Mouse (Mus musculus) brain, embryonic 18.5 days (tissue): ENCODE measurements around the gene Degs1.
A peak's percentile ranks its signal among the peaks of the same experiment; 100 is the strongest.

Source experiments
- DNase-seq: peaks from one replicate; pipeline ENCODE4 v3.0.0-alpha.2; 2012; ENCODE audit warnings: low read depth, low spot score

The Degs1 gene

DNA sequence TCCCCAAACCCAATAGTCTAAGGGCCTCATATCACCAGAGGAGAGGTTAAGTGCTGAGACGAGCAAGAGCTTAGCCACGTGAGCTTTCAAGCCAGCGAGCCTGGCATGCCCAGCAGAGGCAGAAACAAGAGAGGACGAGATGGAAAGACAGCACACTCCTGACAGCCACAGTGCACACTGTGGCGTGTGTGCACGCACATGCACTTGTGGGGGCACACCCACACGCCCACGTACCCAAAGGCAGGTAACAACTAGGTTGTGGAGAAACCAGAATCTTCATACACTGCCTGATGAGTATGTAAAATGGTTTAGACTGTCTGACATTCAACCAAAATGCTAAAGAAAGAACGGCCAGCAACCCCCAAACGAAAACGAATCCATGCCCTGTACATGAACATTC lies 2.0 kb downstream of the Degs1 start:
- DNase-seq, result no peak

DNA sequence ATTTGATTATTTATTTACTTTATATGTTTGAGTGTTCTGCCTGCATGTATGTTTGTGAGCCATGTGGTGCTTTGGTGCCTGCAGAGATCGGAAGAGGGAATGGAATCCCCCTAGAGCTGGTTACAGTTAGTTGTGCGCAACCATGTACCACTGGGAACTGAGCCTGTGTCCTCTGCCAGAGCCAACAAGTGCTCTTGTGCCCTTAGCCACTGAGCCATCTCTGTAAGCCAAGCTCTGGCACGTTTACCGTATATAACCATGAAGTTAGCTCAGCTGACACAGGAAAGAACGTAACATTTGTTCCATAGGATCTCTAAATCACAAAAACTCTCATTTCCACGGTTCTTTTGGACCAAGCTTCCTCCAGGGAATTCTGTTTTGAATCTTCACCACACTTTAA lies 2.6 kb downstream of the Degs1 start:
- DNase-seq, result no peak

DNA sequence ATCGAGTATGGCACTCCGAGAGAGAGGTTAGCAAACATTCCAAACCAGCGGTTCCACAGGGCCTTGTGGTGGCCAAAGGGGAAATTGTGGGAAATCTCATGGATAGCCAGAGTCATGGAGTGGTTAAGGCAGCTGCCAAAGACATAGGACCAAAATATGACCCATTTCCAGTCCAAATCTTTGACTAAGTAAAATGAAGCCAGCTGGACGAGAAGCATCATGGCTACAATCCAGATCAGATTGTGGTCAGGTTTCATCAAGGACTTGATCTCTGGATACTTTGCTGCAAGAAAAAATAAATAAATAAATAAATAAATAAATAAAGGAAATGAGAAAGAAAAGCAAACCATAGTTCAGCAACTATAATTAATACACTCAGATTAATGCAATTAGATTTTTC lies 3.2 kb downstream of the Degs1 start:
- DNase-seq, result no peak

DNA sequence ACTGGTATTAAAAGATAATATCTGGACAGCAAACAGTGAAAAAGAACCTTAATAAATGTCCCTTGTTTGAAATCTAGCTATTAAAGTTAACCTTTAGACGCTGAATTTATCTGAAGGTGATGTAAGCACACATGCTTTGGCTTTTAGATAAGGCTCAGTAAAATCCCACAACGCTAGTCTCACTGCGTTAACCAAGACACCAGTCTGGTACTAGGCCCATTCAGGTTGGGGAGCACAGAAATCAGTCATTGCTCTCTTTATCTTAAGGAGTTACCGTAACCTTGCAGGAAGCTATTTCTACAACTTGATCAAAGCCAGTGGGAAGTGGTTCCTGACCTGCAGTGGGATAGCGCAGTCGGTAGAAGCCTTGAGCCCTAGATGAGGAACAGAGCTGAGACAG lies 7.5 kb downstream of the Degs1 start:
- no peak for DNase-seq

DNA sequence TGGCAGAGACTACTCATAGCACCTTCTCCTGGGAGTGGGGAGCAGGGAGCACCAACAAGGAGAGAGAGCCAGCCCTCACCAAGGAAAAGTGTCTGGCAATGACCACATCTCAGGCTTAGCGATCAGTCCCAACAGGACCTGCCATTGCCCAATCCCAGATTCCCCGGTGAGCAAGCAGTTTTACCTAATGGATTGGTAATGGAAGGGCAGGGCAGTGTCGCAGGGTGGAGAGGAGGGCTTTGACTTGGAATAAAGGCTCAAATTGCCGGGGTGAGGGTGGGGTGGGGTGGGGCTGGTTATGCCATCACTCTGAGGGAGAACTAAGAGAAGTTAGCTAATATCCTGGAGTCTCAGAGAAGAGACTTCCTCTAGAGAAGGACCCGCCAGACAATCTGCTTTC lies 11.0 kb downstream of the Degs1 start:
- no peak for DNase-seq

DNA sequence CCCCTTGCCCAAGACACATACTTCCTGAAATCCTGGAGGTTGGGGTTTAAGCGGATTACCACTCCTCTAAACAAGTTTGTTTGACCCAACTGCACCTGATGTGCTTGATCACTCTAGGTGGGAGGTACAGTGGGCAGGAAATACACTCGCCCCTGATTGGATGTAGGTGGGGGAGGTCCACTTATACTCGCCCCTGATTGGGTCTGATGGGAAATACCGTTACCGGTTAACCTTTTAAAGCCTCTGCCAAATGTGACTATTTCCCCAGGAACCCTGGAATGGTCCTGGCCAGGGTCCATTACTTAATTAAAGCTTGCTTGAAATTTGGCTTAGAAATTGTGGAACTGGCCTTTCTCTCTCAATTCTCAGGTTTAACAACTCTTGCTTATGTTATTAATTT lies 11.5 kb downstream of the Degs1 start:
- DNase-seq, result no peak

DNA sequence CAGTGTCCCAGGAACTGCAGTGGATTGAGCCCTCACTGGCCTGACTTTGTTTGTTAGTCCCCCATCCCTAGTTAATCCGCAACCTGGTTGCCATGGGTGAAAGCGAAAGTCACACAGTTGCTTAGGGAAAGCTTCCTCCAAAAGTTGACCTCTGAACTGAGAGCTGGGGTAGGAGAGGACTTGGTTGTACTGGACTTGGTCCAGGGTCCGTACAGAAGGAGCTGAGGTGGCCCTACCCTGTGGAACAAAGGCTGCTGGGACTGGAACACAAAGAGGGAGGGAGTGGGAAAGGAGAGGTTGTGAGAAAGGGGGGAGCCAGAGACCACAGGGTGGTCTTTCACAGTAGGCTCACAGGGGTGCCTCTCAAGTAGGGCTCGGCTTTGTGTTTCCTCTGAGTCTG lies 14.3 kb downstream of the Degs1 start:
- DNase-seq, result no peak

DNA sequence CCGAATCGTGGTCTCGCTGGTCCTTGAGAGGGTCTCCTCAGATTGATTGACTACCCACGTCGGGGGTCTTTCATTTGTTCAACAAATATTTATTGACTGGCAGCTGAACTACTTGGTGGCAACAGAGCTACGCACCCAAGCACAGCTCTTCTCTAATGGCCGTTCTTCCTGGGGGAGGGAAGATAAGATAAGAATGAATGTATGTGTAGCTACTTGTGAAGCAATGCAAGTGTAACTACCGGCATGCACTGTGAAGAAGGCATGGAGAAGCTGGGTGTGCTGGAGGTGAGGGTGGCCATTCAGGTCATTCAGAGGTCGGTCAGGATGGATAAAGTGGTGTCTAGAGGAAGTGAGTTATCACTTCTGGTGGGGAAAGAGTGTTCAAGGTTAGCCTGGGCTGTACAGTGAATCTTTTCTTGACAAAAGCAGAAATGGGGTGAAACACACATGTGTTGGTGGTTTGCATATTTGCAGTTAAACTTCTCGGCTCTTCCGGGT lies 16.5 kb downstream of the Degs1 start:
- no peak for DNase-seq

DNA sequence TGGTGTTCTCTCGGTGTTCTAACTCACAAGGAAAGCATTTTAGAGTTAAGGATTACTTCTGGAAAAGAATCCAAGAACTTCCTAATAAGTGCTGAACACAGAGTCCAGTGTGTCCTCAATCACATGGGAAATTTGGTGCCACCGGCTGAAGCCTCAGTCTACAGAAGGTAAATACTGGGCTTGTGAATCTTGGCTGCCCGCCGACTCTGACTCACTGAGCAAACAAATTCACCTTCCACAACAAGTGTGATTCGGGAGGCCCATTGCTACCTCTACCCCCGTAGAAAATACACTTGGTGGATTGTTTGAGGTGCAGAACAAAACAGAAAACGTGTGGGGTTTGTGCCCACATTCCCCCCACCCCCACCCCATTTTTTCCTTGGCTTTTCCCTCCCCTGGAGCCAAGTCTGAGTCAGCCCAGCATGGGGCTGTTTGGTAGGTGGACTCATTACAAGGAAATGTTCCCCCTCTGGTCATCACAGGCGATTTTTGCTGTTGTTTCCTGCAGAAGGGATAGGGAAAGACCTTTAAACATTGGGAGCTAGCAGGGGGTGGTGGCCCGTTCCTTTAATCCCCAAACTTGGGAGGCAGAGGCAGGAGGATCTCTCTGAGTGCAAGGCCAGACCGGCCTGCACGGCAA lies 26.4 kb downstream of the Degs1 start:
- DNase-seq, result no peak

DNA sequence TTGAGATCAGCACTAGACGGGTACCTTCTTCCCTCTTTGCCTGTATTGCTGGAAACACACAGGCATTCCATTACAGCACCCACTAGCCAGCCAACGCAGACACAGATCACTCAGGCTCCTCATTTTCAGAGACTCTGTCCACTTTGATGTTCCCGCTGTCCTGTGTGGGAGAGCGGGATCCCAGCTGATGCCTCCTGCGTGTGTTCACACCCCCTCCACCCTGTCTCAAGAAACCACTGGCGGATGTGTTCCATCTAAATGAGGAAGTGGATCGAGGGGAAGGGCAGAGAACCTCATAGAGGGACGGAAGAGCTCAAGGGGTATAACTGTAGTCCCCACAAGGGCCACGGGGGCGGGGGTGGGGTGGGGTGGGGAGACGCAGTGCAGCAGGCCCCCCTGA lies 27.6 kb downstream of the Degs1 start:
- DNase-seq, result no peak

DNA sequence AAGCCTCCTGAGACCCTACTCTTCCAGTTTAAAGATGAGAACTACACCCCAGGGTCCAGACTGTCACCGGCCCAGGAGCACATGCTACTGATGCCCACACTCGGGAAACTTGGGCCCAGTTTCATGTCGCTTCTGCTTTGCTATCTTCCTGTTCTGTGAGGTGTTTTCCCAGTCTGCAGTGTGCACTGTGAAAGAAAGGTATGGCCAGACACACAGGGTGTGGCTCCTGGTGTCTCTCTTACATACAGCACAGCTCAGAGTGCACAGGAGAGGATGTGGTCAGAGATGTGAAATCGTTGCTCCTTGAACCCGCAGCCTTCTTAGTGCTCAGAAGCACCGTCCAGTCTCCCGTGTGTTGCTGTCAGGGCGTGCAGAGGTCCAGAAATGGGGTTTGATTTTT lies 28.0 kb downstream of the Degs1 start:
- DNase-seq, result no peak

DNA sequence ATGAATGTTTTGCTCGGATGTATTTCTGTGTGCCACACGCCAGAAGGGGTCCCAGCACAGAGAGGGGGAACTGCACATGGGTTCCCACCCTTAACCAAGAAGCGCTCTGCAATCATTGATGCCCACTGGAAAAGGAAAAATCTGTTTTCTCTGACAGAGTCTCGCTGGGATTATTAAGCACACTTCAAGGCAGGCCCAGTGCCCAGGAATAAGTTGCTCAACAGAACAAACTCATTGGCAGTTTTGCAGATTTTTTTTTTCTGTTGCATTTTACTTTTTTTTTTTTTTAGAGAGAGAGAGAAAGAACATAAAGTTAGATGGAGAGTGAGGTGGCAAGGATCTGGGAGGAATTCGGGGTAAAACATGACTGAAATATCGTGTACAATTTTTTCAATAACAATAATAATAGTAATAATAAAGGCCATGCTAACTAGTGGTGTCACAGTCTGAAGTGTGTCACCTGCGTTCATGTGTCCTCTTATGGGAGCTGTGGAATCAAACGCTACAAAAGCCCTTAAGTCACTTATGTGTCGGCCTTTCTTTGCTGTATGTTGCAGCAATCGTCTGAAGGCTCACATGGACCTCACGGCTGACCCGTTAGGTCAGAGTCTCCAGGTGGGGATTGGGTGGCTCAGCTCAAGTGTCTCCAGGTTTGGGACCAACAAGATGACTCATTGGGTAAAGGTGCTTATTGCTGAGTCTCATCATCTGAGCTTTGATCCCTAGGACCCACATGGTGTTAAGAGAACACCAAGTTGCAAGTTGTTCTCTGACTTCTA lies 28.7 kb downstream of the Degs1 start:
- DNase-seq, result no peak

DNA sequence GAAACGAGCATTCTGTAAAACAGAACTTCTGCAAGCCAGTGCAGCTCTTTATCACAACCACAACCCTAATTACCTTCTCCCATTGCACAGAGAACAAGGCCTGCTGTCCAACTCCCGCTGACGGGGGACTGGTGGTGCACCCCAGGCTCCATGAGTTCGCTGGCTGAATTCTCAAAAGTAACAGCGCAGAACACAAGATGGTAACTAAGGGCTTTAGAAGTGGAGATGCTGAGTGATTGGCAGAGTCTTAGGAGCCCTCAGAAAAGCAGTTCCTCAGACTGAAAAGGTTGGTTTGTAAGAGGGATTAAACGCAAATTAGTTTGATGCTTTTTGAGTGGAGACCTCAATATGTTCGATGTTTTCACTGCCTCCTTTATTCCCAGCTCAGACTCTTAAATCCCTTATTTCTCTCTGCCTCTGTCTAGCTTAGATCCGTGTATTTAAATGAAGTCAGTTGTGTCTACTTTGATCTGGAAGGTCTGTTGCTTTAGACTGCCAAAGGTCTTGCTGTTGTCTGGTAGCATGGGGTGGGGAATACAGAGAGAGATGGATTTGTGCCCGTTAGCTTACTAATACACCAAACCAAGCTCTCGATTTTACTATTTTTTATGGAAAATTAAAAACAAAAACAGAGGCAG lies 30.0 kb downstream of the Degs1 start:
- DNase-seq, result peak; percentile 14

DNA sequence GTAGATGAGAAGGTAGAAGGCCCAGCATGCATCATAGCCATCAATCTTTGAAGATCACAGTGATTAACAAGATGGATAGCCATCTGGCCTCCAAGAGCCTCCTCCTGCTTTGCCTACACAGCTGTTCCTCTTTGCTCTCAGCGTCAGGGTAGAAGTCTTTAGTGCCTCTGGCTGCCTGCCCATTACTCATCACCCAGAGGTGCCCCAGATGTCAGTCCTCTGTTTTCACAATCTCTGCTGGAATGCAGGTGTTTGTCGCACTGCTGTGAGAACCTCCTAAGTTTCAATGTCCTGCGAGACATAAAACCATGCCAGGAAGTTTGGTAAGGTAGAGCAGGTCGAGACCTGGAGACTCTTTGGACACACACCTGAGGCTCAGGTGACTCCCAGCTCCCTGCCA lies 31.9 kb downstream of the Degs1 start:
- no peak for DNase-seq

DNA sequence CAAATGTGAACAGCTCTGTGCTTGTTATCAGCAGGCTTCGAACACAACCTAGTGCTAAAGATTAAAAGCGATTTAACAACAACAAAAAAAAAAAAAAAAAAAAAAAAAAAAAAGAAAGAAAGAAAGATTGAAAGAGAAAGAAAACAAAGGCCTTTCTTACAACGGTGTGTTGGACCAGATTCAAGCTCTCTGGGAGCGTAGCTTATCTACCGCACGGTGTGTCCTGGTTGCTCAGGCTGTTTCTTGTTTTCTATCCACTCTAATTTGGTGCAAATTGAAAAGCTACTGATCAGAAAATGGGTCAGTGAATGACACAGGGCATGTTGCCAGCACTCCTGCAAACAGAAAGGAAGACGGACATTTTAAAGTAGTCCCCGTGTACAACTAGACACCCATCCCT lies 33.3 kb downstream of the Degs1 start:
- no peak for DNase-seq

DNA sequence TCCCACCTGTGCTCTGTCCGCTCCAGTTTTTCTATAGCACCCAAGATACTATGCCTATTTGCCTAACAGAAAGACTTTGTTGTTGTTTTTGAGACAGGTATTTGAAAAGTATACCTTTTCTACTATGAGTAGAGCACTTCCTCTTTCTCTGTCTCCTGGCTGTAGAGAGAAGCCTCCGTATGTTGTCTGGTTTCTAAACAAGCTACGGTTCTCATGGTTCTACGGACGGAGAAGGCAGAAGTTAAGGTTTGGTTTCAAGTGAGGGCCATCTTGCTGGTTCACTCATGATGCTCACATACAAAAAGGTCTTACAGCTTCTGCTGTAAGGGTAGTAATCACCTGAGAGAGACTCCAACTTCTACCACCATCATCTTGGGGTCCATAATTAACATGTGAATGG lies 37.6 kb downstream of the Degs1 start:
- DNase-seq, result no peak

DNA sequence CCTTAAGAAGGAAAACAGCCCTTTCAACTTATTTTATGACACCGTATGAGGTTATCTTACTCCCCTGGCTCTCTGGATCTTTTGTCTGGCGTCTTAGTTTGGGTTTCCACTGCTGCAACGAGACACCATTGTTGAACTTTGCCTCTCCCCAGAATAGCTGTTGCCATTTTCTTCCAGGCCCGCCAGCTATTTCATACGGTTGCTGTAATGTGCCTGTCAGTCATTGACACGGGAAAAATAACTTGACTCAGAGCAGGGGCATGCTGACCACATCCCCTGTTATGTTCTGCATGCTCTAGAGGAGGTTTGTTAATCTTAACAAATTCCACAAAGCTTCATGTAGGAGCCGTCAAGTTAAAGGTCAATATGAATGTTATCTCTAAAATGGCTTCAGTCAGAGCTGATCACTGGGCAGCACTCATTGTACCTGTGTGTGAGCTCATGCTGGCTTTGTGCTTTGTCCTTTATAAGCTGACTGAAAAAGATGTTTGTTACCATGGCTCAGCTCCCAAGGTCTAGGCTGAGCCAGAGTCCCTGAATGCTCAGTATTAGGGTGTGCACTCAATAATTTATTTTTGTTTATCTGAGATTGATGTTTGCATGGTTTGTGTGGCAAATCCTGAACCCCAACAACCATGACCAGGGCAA lies 44.4 kb downstream of the Degs1 start:
- no peak for DNase-seq

DNA sequence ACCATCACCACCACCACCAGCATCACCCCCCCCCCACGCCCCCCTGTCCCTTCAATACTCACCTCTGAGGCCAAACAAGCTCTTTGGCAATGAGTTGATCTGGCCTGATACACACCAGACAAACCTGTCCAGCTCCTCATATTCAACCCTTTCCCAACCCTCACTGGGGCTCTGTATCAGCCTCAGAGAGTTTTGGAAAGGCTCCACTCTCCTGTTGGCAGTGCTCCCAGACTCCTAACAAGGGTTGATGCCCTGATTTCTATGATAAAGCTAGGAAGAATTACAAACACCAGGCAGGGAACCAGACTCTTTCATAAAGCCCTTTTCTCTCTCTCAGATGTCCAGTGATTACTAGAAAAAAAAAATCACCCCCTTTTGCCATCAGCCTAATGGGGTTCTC lies 45.2 kb downstream of the Degs1 start:
- peak; percentile 14 for DNase-seq

DNA sequence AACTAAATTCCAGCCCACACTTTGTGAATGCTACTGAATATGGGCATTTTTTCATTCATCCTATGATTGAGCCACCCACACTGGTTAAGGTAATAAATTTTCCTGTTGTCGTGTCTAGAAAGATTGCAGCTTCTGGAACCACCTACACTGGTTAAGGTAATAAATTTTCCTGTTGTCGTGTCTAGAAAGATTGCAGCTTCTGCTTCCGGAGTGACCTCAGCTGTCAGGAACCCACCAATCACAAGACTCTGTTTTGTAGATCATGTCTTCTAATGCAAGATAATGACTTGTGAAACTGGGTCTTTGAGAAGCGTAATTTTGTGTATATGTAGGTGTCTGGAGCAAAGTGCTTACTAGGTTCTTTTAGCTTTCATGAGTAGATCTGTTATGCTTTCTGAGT lies 47.4 kb downstream of the Degs1 start:
- no peak for DNase-seq

DNA sequence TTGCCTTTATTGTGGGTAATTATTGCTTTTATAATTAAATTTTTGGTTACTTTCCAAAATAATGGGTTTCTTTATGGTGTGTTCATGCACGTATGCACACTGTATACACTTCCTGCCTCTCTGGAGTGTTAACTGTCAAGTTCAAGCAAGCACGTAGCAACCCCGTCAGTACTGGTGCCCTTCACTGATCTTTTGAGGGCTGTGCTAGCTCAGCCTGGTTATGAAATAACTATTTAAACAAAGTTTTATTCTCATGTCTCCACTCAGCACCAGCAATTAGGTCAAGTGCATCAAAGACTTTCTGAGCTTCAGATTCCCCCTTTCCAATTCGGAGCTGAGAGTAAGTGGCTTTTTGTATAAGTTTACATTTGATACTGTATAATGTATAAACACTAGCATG lies 53.2 kb downstream of the Degs1 start:
- DNase-seq, result no peak

DNA sequence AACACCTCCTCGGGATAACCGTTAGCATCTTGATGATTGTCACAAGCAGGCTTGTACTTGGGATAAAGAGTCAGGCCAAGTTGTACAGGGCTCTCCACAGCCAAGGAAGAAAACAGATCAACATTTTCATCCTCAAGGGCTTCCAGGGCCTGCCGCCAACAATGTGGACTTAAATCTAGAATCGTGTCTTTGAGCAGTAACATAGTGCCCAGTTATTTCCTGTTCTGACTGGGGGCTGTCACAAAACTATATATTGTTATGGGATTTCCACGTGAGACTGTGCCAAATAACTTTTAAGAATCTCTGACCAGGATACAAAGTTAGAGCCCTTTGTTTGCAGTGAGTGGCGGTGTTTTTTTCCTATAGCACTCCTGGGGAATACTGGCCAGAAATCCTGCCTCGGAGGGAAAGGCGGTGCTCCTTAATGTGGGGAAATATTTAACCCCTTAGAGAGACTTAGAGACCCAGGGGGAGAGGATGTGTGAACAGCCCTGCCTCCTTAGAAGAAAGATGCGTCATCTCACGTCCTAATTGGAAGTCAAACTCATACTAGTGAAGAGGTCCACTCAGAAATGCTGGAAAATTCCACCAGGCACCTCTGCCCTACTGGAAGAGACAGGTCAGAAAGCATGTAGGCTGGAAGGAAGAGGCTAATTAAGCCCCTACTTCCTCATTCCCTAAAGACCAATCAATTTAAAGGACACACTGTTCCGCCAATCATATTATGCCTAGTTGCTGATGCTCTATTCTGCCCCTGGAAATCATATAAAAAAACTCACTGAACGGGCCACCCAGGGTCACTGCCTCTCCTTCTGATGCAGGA lies 55.3 kb downstream of the Degs1 start:
- DNase-seq, result no peak

DNA sequence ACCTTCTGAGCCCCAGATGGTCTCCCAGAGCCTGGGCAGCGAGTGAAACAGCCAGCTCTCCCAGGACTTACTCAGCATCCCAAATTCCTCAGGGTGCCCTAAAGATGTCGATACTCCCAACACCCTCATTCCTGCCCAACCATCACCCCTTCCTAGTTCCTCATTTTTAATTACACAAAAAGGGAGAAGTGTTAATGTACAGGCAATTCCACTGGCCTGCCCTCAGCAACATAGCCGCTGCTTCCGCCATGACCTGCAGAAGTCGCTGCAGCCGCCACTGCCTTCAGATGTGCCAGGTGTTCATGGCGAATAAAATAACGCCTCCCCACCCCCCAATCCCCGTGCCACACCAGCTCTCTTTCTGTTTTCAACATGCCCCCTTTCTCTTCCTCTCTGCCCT lies 56.3 kb downstream of the Degs1 start:
- DNase-seq, result no peak
